Mouse (Mus musculus) kidney, postnatal 10 days (tissue): Measurements from ENCODE around the gene Dcbld2.
A peak's percentile ranks its signal among the peaks of the same experiment; 100 is the strongest.
"Not testable (repeated sequence)": the region's sequence is repeated elsewhere in the genome, so short reads cannot be mapped to it uniquely, and the experiment has no call there.

Experiments used
- DNase-seq: peaks from one replicate; pipeline ENCODE4 v3.0.0; 2021; ENCODE audit warnings: mixed read lengths

Gene Dcbld2

GRCm38 (mm10) chr16:58451647-58452046 is 43.4 kb downstream of the Dcbld2 start:
- no peak for DNase-seq

- peak; percentile 44 for DNase-seq
These were observed 44.9 kb downstream of the Dcbld2 start for GRCm38 (mm10) chr16:58453138-58453537.

- DNase-seq, result no peak
These were observed 45.6 kb downstream of the Dcbld2 start for GRCm38 (mm10) chr16:58453820-58454219.

- DNase-seq, result peak; percentile 75
These were observed 46.4 kb downstream of the Dcbld2 start for GRCm38 (mm10) chr16:58454617-58455016.

- no peak for DNase-seq
These were observed 46.9 kb downstream of the Dcbld2 start for GRCm38 (mm10) chr16:58455118-58455517.

GRCm38 (mm10) chr16:58456445-58456844 is 48.2 kb downstream of the Dcbld2 start:
- no peak for DNase-seq

GRCm38 (mm10) chr16:58456991-58457390 is 48.7 kb downstream of the Dcbld2 start:
- no peak for DNase-seq

GRCm38 (mm10) chr16:58459966-58460365 is 51.7 kb downstream of the Dcbld2 start:
- DNase-seq, result not testable (repeated sequence)

GRCm38 (mm10) chr16:58460386-58460785 is 52.1 kb downstream of the Dcbld2 start:
- no peak for DNase-seq

GRCm38 (mm10) chr16:58461856-58462518 is 53.7 kb downstream of the Dcbld2 start:
- no peak for DNase-seq

GRCm38 (mm10) chr16:58462519-58462918 is 54.3 kb downstream of the Dcbld2 start:
- DNase-seq, result no peak

GRCm38 (mm10) chr16:58464051-58464450 is 55.8 kb downstream of the Dcbld2 start:
- peak; percentile 70 for DNase-seq

GRCm38 (mm10) chr16:58465412-58465811 is 57.2 kb downstream of the Dcbld2 start:
- no peak for DNase-seq

- no peak for DNase-seq
These were observed 61.8 kb downstream of the Dcbld2 start for GRCm38 (mm10) chr16:58470061-58470460.

- no peak for DNase-seq
These were observed 62.6 kb downstream of the Dcbld2 start for GRCm38 (mm10) chr16:58470841-58471240.

GRCm38 (mm10) chr16:58474875-58475274 is 66.6 kb downstream of the Dcbld2 start:
- DNase-seq, result no peak

GRCm38 (mm10) chr16:58475544-58476154 is 67.4 kb downstream of the Dcbld2 start:
- no peak for DNase-seq

- peak; percentile 65 for DNase-seq
These were observed 68.1 kb downstream of the Dcbld2 start for GRCm38 (mm10) chr16:58476363-58476762.

GRCm38 (mm10) chr16:58479898-58480448 is 71.7 kb downstream of the Dcbld2 start:
- DNase-seq, result no peak

- DNase-seq, result peak; percentile 57
These were observed 73.1 kb downstream of the Dcbld2 start for GRCm38 (mm10) chr16:58481219-58481905.

GRCm38 (mm10) chr16:58481906-58482270 is 73.6 kb downstream of the Dcbld2 start:
- DNase-seq, result no peak

- peak; percentile 30 for DNase-seq
These were observed 74.1 kb downstream of the Dcbld2 start for GRCm38 (mm10) chr16:58482296-58482695.

GRCm38 (mm10) chr16:58487861-58488260 is 79.6 kb downstream of the Dcbld2 start:
- no peak for DNase-seq

- no peak for DNase-seq
These were observed 88.5 kb downstream of the Dcbld2 start for GRCm38 (mm10) chr16:58496791-58497190.
